Mouse (Mus musculus) stomach, postnatal 0 days (tissue): Measurements from ENCODE around the gene Osbp2. TPM values are rescaled to one million over a fixed set of nuclear protein-coding genes. Genes with fewer than 3 reads are reported as not detected.
A peak's percentile ranks its signal among the peaks of the same experiment; 100 is the strongest.

Experiments used
- ATAC-seq: fragments of 200-750 bp; cut with Nextera tagmentation; 2 replicates; pipeline ENCODE4 v1.8.0; 2017; ENCODE audit not compliant: low FRiP score, low TSS enrichment
- DNase-seq: peaks from one replicate; pipeline ENCODE4 v3.0.0-alpha.2; 2016; ENCODE audit warnings: low spot score
- H3K27ac ChIP-seq: fragments of 300-500 bp; sonication (generic); replicated peaks from 2 replicates; pipeline ENCODE4 v1.5.1; 2014; ENCODE audit warnings: mild to moderate bottlenecking, control low read depth
- H3K27me3 ChIP-seq: fragments of 300-500 bp; sonication (generic); 2 replicates; pipeline ENCODE4 v1.6.1; 2014; ENCODE audit warnings: low read length; ENCODE audit not compliant: control insufficient read depth, insufficient read depth
- H3K36me3 ChIP-seq: fragments of 300-500 bp; sonication (generic); 2 replicates; pipeline ENCODE4 v1.6.1; 2014; ENCODE audit warnings: low read length, mixed read lengths; ENCODE audit not compliant: control insufficient read depth, insufficient read depth
- H3K4me1 ChIP-seq: fragments of 300-500 bp; sonication (generic); replicated peaks from 2 replicates; pipeline ENCODE4 v1.6.1; 2014; ENCODE audit warnings: antibody characterized with exemption; ENCODE audit not compliant: control insufficient read depth, insufficient read depth
- H3K4me2 ChIP-seq: fragments of 300-500 bp; sonication (generic); replicated peaks from 2 replicates; pipeline ENCODE4 v1.6.1; 2014; ENCODE audit warnings: low read depth, mild to moderate bottlenecking, control low read depth, moderate library complexity
- H3K4me3 ChIP-seq: fragments of 300-500 bp; sonication (generic); 2 replicates; pipeline ENCODE4 v1.5.1; 2014; ENCODE audit warnings: low read depth, low read length, control low read depth
- H3K9ac ChIP-seq: fragments of 300-500 bp; sonication (generic); 2 replicates; pipeline ENCODE4 v1.6.1; 2014; ENCODE audit warnings: mild to moderate bottlenecking, low read length, control low read depth, mixed read lengths
- H3K9me3 ChIP-seq: fragments of 300-500 bp; sonication (generic); 2 replicates; pipeline ENCODE4 v1.6.1; 2016; ENCODE audit warnings: low read length; ENCODE audit not compliant: control insufficient read depth
- CTCF ChIP-seq: IDR thresholded peaks from 2 replicates; pipeline ENCODE4 v1.5.1; 2016; ENCODE audit warnings: antibody characterized with exemption, low read depth, mild to moderate bottlenecking, moderate library complexity
- EP300 ChIP-seq: optimal IDR thresholded peaks from 2 replicates; pipeline ENCODE3; 2016; ENCODE audit warnings: antibody characterized with exemption
- WGBS: fragments of 180-500 bp; shearing (Covaris S2); extraction: QIAGEN DNeasy Blood & Tissue Kit; methylation state at CpG from one replicate; pipeline ENCODE4 v1.1.7; 2014; 5-methylcytosine and 5-hydroxymethylcytosine counted together
- polyA plus RNA-seq: library from polyadenylated mRNA; unstranded; fragments of >200 nt; fragmentation: Nextera tagmentation; extraction: Ambion mirVana; gene quantifications from 2 replicates; pipeline ENCODE4 v1.2.1, GENCODE M21; 2015

Gene Osbp2
- polyA plus RNA-seq, 1 experiment from 2014 or later: 0.42 TPM

DNA sequence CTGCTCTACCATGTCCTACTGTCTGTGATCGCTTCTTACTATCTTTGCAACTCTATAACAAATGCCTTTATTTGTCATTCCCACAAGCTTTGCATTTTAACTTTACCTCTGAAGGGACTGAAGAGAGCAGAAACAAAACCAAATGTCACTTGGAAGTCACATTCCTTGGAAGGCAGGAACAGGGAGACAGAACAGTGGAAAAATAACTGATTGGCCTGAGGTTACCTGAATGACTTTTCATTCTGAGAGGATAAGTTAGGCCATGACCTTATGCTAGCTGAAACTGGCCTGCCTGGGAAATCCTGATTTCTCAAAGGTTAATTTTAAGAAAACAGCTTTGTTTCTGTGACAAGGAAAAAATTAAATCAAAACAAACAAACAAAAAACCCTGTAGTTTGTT is 32.2 kb upstream of the Osbp2 start:
- Histone ChIP-seq H3K9me3 (no peaks in the 10 kb centered on the region), H3K9ac (no peak overlapping the region), H3K27me3 (no peaks in the 10 kb centered on the region), H3K27ac (no peak overlapping the region), H3K4me2 (no peak overlapping the region), H3K4me3 (no peak overlapping the region), H3K36me3 (0 out of 2 replicates have a peak, but pooled peaks cover 2% of the 10 kb centered on the region), H3K4me1 (no peaks in the 10 kb centered on the region)
- no peak for ATAC-seq
- no peak for DNase-seq
- whole genome bisulfite sequencing: 68% methylated on average over 1 of the region's 1 CpGs
- TF ChIP-seq CTCF (no peak), EP300 (no peak)

DNA sequence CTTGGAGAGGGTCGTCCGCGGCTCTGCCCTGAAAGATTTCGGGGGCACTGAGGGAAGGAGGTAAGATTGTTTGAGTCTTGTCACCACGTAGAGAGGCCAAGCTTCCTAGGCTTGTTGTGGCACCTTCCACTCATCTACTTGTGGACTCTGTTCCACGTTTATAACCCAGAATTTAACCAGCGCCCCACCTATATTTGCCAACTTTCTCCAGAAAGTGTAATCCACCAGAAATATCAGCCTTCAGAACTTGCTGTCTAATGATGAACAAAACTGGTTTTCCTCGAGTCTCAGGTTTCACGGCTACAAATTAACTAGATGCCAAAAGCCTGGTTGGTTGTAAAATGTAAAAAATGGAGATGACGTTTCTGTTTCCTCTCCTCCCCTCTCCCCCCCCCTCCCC is 31.8 kb upstream of the Osbp2 start:
- 1% methylated on average over 10 of the region's 10 CpGs for WGBS
- no peak for TF ChIP-seq EP300
- TF ChIP-seq CTCF: no peak
- Histone ChIP-seq H3K9ac (peak overlapping the region; percentile 62), H3K9me3 (no peaks in the 10 kb centered on the region), H3K4me3 (peak overlapping the region; percentile 44), H3K4me1 (no peaks in the 10 kb centered on the region), H3K4me2 (peak overlapping the region; percentile 88), H3K27ac (0 out of 2 replicates have a peak overlapping the region, but pooled peaks have one; percentile 45), H3K27me3 (no peaks in the 10 kb centered on the region), H3K36me3 (0 out of 2 replicates have a peak, but pooled peaks cover 2% of the 10 kb centered on the region)
- ATAC-seq (peak; percentile 51), DNase-seq (no peak)

GRCm38 (mm10) chr11:3894406-3895281 is 30.9 kb upstream of the Osbp2 start, which contains the start of the genes 4921536K21Rik and Dusp18:
TSS of gene 4921536K21Rik (minus strand) at chr11:3895098.
TSS of gene Dusp18 (plus strand) at chr11:3895240.
- peak; percentile 94 for DNase-seq
- no peak for TF ChIP-seq CTCF
- no peak for TF ChIP-seq EP300
- Histone ChIP-seq H3K9me3 (no peaks in the 10 kb centered on the region), H3K27ac (peak within 1 kb of the TSS; percentile 45; the same call in 1 of the 2 replicates), H3K9ac (peak within 1 kb of the TSS; percentile 62), H3K4me2 (peak within 1 kb of the TSS; percentile 88), H3K4me1 (no peaks in the 10 kb centered on the region), H3K36me3 (0 out of 2 replicates have a peak, but pooled peaks cover 2% of the 10 kb centered on the region), H3K27me3 (no peaks in the 10 kb centered on the region), H3K4me3 (peak within 1 kb of the TSS; percentile 44)
- ATAC-seq: peak; percentile 96
- WGBS: 5% methylated on average over 46 of the region's 46 CpGs

DNA sequence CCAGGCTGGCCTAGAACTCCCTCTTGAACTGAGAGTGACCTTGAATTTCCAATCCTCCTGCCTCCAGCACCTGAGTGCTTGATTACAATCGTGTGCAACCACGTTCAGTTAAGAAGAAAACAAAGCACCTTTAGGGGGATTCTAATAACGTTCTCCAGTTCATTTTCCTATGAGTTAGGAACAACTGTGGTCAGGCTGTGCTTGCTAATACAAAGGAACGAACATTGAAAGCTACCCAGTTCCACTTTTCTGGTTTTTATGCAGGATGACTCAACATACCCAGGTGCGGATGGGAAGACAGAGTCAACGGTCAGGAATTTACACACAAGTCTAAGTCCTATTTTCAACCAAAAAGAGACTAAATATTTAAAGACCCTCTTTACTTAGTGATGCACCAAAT is 30.3 kb upstream of the Osbp2 start:
- 72% methylated on average over 6 of the region's 6 CpGs for WGBS
- no peak overlapping the region for H3K9ac ChIP-seq

DNA sequence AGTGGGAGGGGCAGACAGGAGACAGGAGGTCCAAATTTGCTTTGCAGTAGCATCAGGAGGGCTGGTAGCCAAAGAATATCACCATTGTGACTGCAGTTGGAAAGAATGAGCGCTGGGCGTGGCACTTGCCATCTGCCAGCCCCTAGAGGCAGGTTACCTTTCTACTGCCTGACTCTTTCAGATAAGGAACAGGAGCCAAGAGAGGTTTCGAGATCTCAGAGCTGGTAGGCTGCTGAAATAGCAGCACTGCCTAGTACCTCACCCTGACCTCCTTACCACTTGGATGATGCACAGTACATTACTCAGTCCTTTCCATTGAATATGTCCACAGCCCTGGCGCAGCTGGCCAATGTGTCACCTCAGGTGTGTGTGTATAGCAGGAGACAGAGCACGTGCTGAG is 23.6 kb upstream of the Osbp2 start:
- no peaks in the 10 kb centered on the region for H3K36me3 ChIP-seq
- H3K4me3 ChIP-seq: no peak overlapping the region
- no peaks in the 10 kb centered on the region for H3K4me1 ChIP-seq
- no peaks in the 10 kb centered on the region for H3K9me3 ChIP-seq
- H3K4me2 ChIP-seq: no peak overlapping the region
- DNase-seq (peak; percentile 30), ATAC-seq (peak; percentile 88)
- TF ChIP-seq EP300 (no peak), CTCF (no peak)
- H3K27ac ChIP-seq: no peak overlapping the region
- no peaks in the 10 kb centered on the region for H3K27me3 ChIP-seq
- WGBS: 60% methylated on average over 5 of the region's 5 CpGs
- H3K9ac ChIP-seq: no peak overlapping the region

More for the DNA sequence above, 30.3 kb upstream of the Osbp2 start:
- Histone ChIP-seq H3K4me1 (no peaks in the 10 kb centered on the region), H3K27ac (no peak overlapping the region), H3K4me2 (no peak overlapping the region; the same call in 1 of the 2 replicates), H3K9me3 (no peaks in the 10 kb centered on the region), H3K4me3 (no peak overlapping the region), H3K36me3 (no peaks in the 10 kb centered on the region), H3K27me3 (no peaks in the 10 kb centered on the region)
- DNase-seq: no peak
- no peak for ATAC-seq
- no peak for TF ChIP-seq CTCF
- TF ChIP-seq EP300: no peak

- DNase-seq: no peak
- Histone ChIP-seq H3K36me3 (no peaks in the 10 kb centered on the region), H3K27ac (no peak overlapping the region), H3K4me3 (no peak overlapping the region), H3K4me2 (no peak overlapping the region), H3K4me1 (no peaks in the 10 kb centered on the region), H3K9me3 (no peaks in the 10 kb centered on the region), H3K27me3 (no peaks in the 10 kb centered on the region), H3K9ac (no peak overlapping the region)
- no peak for ATAC-seq
- 90% methylated on average over 3 of the region's 3 CpGs for WGBS
- TF ChIP-seq CTCF (no peak), EP300 (no peak)
Observed at GRCm38 (mm10) chr11:3883711-3884110, 20.0 kb upstream of the Osbp2 start.
